In genomic region chr11:76666002-76666649, GRCm38 (mm10) we compare ENCODE assay signal across 9 mouse cellular contexts. TPM values are rescaled to one million over a fixed set of nuclear protein-coding genes. Genes with fewer than 3 reads are reported as not detected.
DNase-seq lines count a peak whose midpoint lies in the region; ATAC-seq and TF ChIP-seq lines count a peak whose summit lies in the region.
"Had no signal": no experiment of that assay in that cellular context is flagged by ENCODE, and none has a peak within 500 bp of the region (broad histone marks: within the 10 kb centered on the region; RNA-seq: fewer than 3 reads in every experiment).

No protein-coding gene starts in this region.

- peak overlapping the region; percentile 77 for H3K4me3 ChIP-seq in cerebellum, adult 2 months (replicated peaks; ENCODE audit: insufficient read depth, low read depth, low read length)
- H3K4me3 ChIP-seq in stomach, embryonic 14.5 days (ENCODE audit: low read depth, low read length), result peak overlapping the region; percentile 25

- peaks cover 6% of the 10 kb centered on the region; the same call in 1 of the 2 replicates for H3K4me1 ChIP-seq in cerebellum, adult 2 months (ENCODE audit: control insufficient read depth, insufficient read depth, low read length)
- 0 out of 2 replicates have a peak, but pooled peaks cover 4% of the 10 kb centered on the region for H3K4me1 ChIP-seq in stomach, embryonic 14.5 days (ENCODE audit: control insufficient read depth, insufficient read depth, low read length)

- no peak for TF ChIP-seq CTCF in cerebellum, adult 2 months (IDR thresholded peaks at IDR 0.05; ENCODE audit: borderline replicate concordance, insufficient read depth, low read depth, low read length)

- H3K9me3 ChIP-seq in stomach, embryonic 14.5 days (ENCODE audit: control insufficient read depth, low read depth, low read length), result no peaks in the 10 kb centered on the region

- ATAC-seq in stomach, embryonic 14.5 days (ENCODE audit: insufficient number of reproducible peaks, insufficient read depth, low FRiP score, low read depth), result no peak

- no peak overlapping the region for H3K9ac ChIP-seq in stomach, embryonic 14.5 days (replicated peaks; ENCODE audit: low read depth, low read length)

- H3K27ac ChIP-seq in cerebellum, adult 2 months (ENCODE audit: insufficient read depth, low read length), result no peak overlapping the region
- no peak overlapping the region for H3K27ac ChIP-seq in stomach, embryonic 14.5 days (ENCODE audit: low read length)

- 12% methylated on average over 35 of the region's 35 CpGs for WGBS in cerebellum, adult 2 months
- 10% methylated on average over 35 of the region's 35 CpGs for WGBS in stomach, embryonic 14.5 days

- peak; percentile 30; the same call in 1 of the 2 replicates for TF ChIP-seq POLR2A in cerebellum, adult 2 months (IDR thresholded peaks at IDR 0.05; ENCODE audit: borderline replicate concordance, insufficient read depth, low read length)

- H3K36me3 ChIP-seq in stomach, embryonic 14.5 days (ENCODE audit: control insufficient read depth, insufficient read depth, low read length), result no peaks in the 10 kb centered on the region

- H3K4me2 ChIP-seq in stomach, embryonic 14.5 days (replicated peaks; ENCODE audit: low read depth, low read length), result peak overlapping the region; percentile 53

- DNase-seq in cerebellum, adult 2 months, result peak; percentile 50 to 67
- no peak for DNase-seq in cerebellum, adult 9-11 months
- DNase-seq in right cerebral cortex, postnatal 4 days, result peak; percentile 24
- no peak for DNase-seq in right cerebral cortex, postnatal 10 days (ENCODE audit: low spot score in 2 of 2)
- DNase-seq in kidney, postnatal 10 days, result peak; percentile 24
- DNase-seq in adipocyte (ENCODE audit: low spot score), result no peak
- DNase-seq in heart, postnatal 4 days, result no peak

- H3K27me3 ChIP-seq in cerebellum, adult 2 months (ENCODE audit: control insufficient read depth, insufficient read depth, low read length), result no peaks in the 10 kb centered on the region
- peaks cover 7% of the 10 kb centered on the region; the same call in 1 of the 2 replicates for H3K27me3 ChIP-seq in stomach, embryonic 14.5 days (ENCODE audit: control insufficient read depth, insufficient read depth, low read length)

RNA-seq across cellular contexts. Expression of gene Bhlha9, which starts 6.1 kb away (rescaled TPM):
- 3.0 and 4.3 TPM in 2 replicates for polyA plus RNA-seq in cerebellum, adult 2 months (2012; rRNA removed)
- polyA plus RNA-seq in stomach, embryonic 14.5 days (2014; fragmentation: Nextera tagmentation; extraction: Ambion mirVana), result 0.21 TPM in 1 of 2 replicates, not detected in the other
- not detected for total RNA-seq in heart, postnatal 4 days (2021)
- total RNA-seq: hematopoietic stem cell, adult 5-6 weeks had no signal

RNA-seq across cellular contexts. Expression of gene Trarg1, which starts 13.5 kb away (rescaled TPM):
- polyA plus RNA-seq in cerebellum, adult 2 months (2012; rRNA removed), result 0.21 and 0.38 TPM in 2 replicates
- polyA plus RNA-seq in stomach, embryonic 14.5 days (2014; fragmentation: Nextera tagmentation; extraction: Ambion mirVana), result 0.16 and 0.32 TPM in 2 replicates
- 1 to 10 TPM; 1.5 to 1.7 TPM for total RNA-seq in heart, postnatal 4 days (2021)
- total RNA-seq: hematopoietic stem cell, adult 5-6 weeks had no signal

RNA-seq across cellular contexts. Expression of gene Abr, which starts 44.0 kb away (rescaled TPM):
- polyA plus RNA-seq in cerebellum, adult 2 months (2012; rRNA removed), result 168 and 170 TPM in 2 replicates
- polyA plus RNA-seq in stomach, embryonic 14.5 days (2014; fragmentation: Nextera tagmentation; extraction: Ambion mirVana), result 42.7 and 49.0 TPM in 2 replicates
- total RNA-seq in heart, postnatal 4 days (2021), result 10 to 100 TPM; 40.6 to 41.5 TPM

Comparison
In these comparisons a context has a peak if more than half of its experiments do, and no peak if none do; other contexts are left out.
1. DNase-seq: peak in cerebellum, adult 2 months (2 of 2), right cerebral cortex, postnatal 4 days (single experiment) and kidney, postnatal 10 days (single experiment); none in cerebellum, adult 9-11 months (single experiment), right cerebral cortex, postnatal 10 days (0 of 2), adipocyte (single experiment) and heart, postnatal 4 days (single experiment).